Mouse (Mus musculus) MEL (cell line): ENCODE results near the gene Spock1. TPM values are rescaled to one million over a fixed set of nuclear protein-coding genes. Genes with fewer than 3 reads are reported as not detected.

Experiments
- DNase-seq: peaks from one replicate; pipeline ENCODE4 v3.0.0; 2011; ENCODE audit warnings: low read depth, low spot score
- H3K27ac ChIP-seq: 2 replicates; pipeline ENCODE4 v1.5.1; 2012; ENCODE audit warnings: low read depth, mild to moderate bottlenecking, control low read depth, low read length, moderate library complexity; ENCODE audit not compliant: control insufficient read depth
- H3K27me3 ChIP-seq, 2 experiments: fragments of 150-350 bp in 1 of 2; sonication (generic) in 1 of 2; 2 replicates each; pipeline ENCODE4 v1.6.1; 2012; ENCODE audit warnings: low read length in 2 of 2, mild to moderate bottlenecking in 2 of 2, improper control_type of control experiment in 1 of 2, moderate library complexity in 1 of 2; ENCODE audit not compliant: insufficient read depth in 2 of 2, control insufficient read depth in 1 of 2
- H3K36me3 ChIP-seq, 2 experiments: 2 replicates each; pipeline ENCODE4 v1.6.1; 2012 to 2014; ENCODE audit warnings: low read length in 2 of 2, improper control_type of control experiment in 1 of 2, inconsistent platforms in 1 of 2, mild to moderate bottlenecking in 1 of 2; ENCODE audit not compliant: insufficient read depth in 2 of 2, control insufficient read depth in 1 of 2
- H3K4me1 ChIP-seq, 2 experiments: fragments of 150-350 bp in 1 of 2; sonication (generic) in 1 of 2; 2 replicates each; pipeline ENCODE4 v1.6.1; 2012; ENCODE audit warnings: low read length in 2 of 2, improper control_type of control experiment in 1 of 2, mild to moderate bottlenecking in 1 of 2; ENCODE audit not compliant: insufficient read depth in 2 of 2, control insufficient read depth in 1 of 2
- H3K4me3 ChIP-seq, 2 experiments: fragments of 150-350 bp in 1 of 2; sonication (generic) in 1 of 2; 2 replicates each; pipeline ENCODE4 v1.5.1; 2012; ENCODE audit warnings: low read depth in 2 of 2, low read length in 2 of 2, mild to moderate bottlenecking in 2 of 2, moderate library complexity in 2 of 2, control low read depth in 1 of 2, improper control_type of control experiment in 1 of 2; ENCODE audit not compliant: control insufficient read depth in 1 of 2, insufficient read depth in 1 of 2
- H3K79me2 ChIP-seq: 2 replicates; pipeline ENCODE4 v1.6.1; 2012; ENCODE audit warnings: mild to moderate bottlenecking, low read length, moderate library complexity; ENCODE audit not compliant: control insufficient read depth, poor library complexity, insufficient read depth
- H3K9ac ChIP-seq: 2 replicates; pipeline ENCODE4 v1.6.1; 2012; ENCODE audit warnings: low read depth, mild to moderate bottlenecking, control low read depth, low read length, moderate library complexity; ENCODE audit not compliant: control insufficient read depth, poor library complexity, severe bottlenecking
- H3K9me3 ChIP-seq: fragments of 150-350 bp; sonication (generic); replicated peaks from 2 replicates; pipeline ENCODE4 v1.6.1; 2012; ENCODE audit warnings: mild to moderate bottlenecking, low read length, improper control_type of control experiment, moderate library complexity; ENCODE audit not compliant: insufficient read depth
- BHLHE40 ChIP-seq: IDR thresholded peaks from 2 replicates; pipeline ENCODE4 v1.6.1; 2012; ENCODE audit warnings: low read depth, mild to moderate bottlenecking, inconsistent platforms, low read length, improper control_type of control experiment, borderline replicate concordance
- JUND ChIP-seq: IDR thresholded peaks from 2 replicates; pipeline ENCODE4 v1.6.1; 2011; ENCODE audit warnings: low read depth, mild to moderate bottlenecking, improper control_type of control experiment, low read length
- MAZ ChIP-seq: IDR thresholded peaks from 2 replicates; pipeline ENCODE4 v1.6.1; 2012; ENCODE audit warnings: low read depth, mild to moderate bottlenecking, inconsistent platforms, low read length, improper control_type of control experiment
- MXI1 ChIP-seq: IDR thresholded peaks from 2 replicates; pipeline ENCODE4 v1.6.1; 2011; ENCODE audit warnings: mild to moderate bottlenecking, low read depth, low read length, improper control_type of control experiment
- POLR2AphosphoS2 ChIP-seq: IDR thresholded peaks from 2 replicates; pipeline ENCODE4 v1.6.1; 2011; ENCODE audit warnings: low read length, improper control_type of control experiment
- SMC3 ChIP-seq: IDR thresholded peaks from 2 replicates; pipeline ENCODE4 v1.6.1; 2011; ENCODE audit warnings: low read depth, low read length, improper control_type of control experiment
- TCF12 ChIP-seq: IDR thresholded peaks from 2 replicates; pipeline ENCODE4 v1.6.1; 2014; ENCODE audit warnings: low read depth, mild to moderate bottlenecking, inconsistent platforms, low read length, improper control_type of control experiment, moderate library complexity
- USF1 ChIP-seq: IDR thresholded peaks from 2 replicates; pipeline ENCODE4 v1.6.1; 2014; ENCODE audit warnings: low read depth, mild to moderate bottlenecking, inconsistent platforms, low read length, improper control_type of control experiment, moderate library complexity
- ZKSCAN1 ChIP-seq: IDR thresholded peaks from 2 replicates; pipeline ENCODE4 v1.6.1; 2012; ENCODE audit warnings: low read depth, mild to moderate bottlenecking, inconsistent platforms, low read length, improper control_type of control experiment, moderate library complexity
- polyA plus RNA-seq, 2 experiments: library from polyadenylated mRNA; stranded (reverse) in 1 of 2; unstranded in 1 of 2; fragments of >175 nt in 1 of 2; fragments of >200 nt in 1 of 2; gene quantifications; 2 replicates each; pipeline versions ENCODE4 v1.2.1 to v1.2.4; 2012; ENCODE audit warnings: low replicate concordance in 2 of 2, low read depth in 1 of 2; ENCODE audit not compliant: insufficient read length in 2 of 2, insufficient read depth in 1 of 2, missing spikeins in 1 of 2
- total RNA-seq: library from RNA; depleted of rRNA; stranded (reverse); fragments of 300-350 nt; gene quantifications from 2 replicates; pipeline ENCODE4 v1.2.3, GENCODE M21; 2012

Gene Spock1
- total and polyA plus RNA-seq, 3 experiments, result not detected

- no peak overlapping the region for H3K4me3 ChIP-seq
- H3K9me3 ChIP-seq, result no peaks in the 10 kb centered on the region
- H3K27me3 ChIP-seq, result no peaks in the 10 kb centered on the region; a peak in 1 of 4 replicates
- DNase-seq, result no peak
- no peak overlapping the region for H3K27ac ChIP-seq
- no peaks in the 10 kb centered on the region for H3K36me3 ChIP-seq
- H3K79me2 ChIP-seq, result no peaks in the 10 kb centered on the region
- TF ChIP-seq USF1 (no peak), SMC3 (no peak), JUND (no peak), TCF12 (no peak)
- TF ChIP-seq, all 39 proteins: peak for 0
- H3K4me1 ChIP-seq, result no peaks in the 10 kb centered on the region
- H3K9ac ChIP-seq, result no peak overlapping the region
These were observed 3.0 kb upstream of the Spock1 start for GRCm38 (mm10) chr13:57911171-57911570.

GRCm38 (mm10) chr13:57907428-57908265 lies 485 bp downstream of the Spock1 start:
- Histone ChIP-seq H3K27me3 (no peaks in the 10 kb centered on the region; a peak in 1 of 4 replicates), H3K36me3 (no peaks in the 10 kb centered on the region), H3K9me3 (no peaks in the 10 kb centered on the region), H3K9ac (no peak overlapping the region), H3K4me1 (no peaks in the 10 kb centered on the region), H3K27ac (no peak overlapping the region), H3K79me2 (no peaks in the 10 kb centered on the region), H3K4me3 (no peak overlapping the region)
- no peak for TF ChIP-seq TCF12
- no peak for TF ChIP-seq USF1
- no peak for TF ChIP-seq ZKSCAN1
- TF ChIP-seq MXI1, result no peak
- TF ChIP-seq MAZ, result no peak
- TF ChIP-seq BHLHE40, result no peak
- DNase-seq, result no peak

- Histone ChIP-seq H3K4me3 (no peak overlapping the region), H3K9me3 (no peaks in the 10 kb centered on the region), H3K4me1 (no peaks in the 10 kb centered on the region), H3K27me3 (no peaks in the 10 kb centered on the region), H3K79me2 (no peaks in the 10 kb centered on the region), H3K36me3 (no peaks in the 10 kb centered on the region), H3K27ac (no peak overlapping the region), H3K9ac (no peak overlapping the region)
- DNase-seq, result no peak
- no peak for TF ChIP-seq POLR2AphosphoS2
These were observed 13.5 kb downstream of the Spock1 start for GRCm38 (mm10) chr13:57894597-57894996.
